Mouse (Mus musculus): ENCODE measurements around the gene Igll1. TPM values are rescaled to one million over a fixed set of nuclear protein-coding genes. Genes with fewer than 3 reads are reported as not detected.

Gene Igll1
- polyA plus RNA-seq (2014; fragmentation: Nextera tagmentation; extraction: Ambion mirVana): 0.41 and 0.59 TPM in 2 replicates

DNA sequence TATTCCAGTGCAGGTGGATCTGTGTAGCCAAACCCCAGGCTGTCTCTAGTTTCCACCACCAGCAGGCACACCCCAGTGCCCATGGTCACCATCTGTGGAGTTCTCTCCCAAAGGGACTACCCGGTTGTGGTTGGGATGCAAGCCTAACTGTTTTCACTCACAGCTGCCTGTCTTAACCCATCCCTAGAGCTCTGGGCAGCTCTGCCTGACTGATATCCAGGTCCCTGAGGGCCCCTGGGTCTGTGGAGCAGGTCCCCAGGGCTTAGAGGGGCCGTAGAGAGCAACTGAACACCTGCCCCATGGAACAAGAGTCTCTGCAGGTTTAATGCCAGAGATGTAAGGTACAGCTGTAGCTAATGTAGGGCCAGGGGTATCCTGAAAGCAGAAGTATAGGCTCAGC is at the start of gene Igll1:
TSS of gene Igll1 (minus strand) at position 8 of the 400 bp plus-strand sequence.
- 75% methylated on average over 2 of the region's 2 CpGs for WGBS
- no peaks in the 10 kb centered on the region for H3K9me3 ChIP-seq (ENCODE audit: control insufficient read depth, low read depth, low read length)

DNA sequence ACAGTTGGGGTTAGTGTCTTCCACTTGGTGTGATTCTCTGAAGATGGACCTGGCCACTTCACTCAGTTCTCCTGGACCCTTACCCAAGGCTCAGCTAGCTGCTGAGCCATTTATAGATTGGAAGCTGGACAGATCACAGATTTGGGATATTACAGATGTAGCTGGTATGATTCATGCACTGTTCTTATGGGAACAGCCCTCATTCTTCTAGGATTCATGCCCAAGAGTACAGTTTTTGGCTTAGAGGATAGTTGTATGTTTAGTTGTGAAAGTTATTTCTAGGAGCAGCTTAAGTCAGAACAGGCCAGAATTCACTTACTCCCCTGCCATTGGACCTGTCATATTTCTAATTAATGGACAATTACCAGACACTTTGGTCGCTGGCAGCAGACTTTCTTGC is 49.7 kb upstream of the Igll1 start:
- Histone ChIP-seq H3K27me3 (ENCODE audit: control insufficient read depth, insufficient read depth, low read length) (no peaks in the 10 kb centered on the region), H3K36me3 (ENCODE audit: control insufficient read depth, insufficient read depth, low read length) (peaks cover 49% of the 10 kb centered on the region), H3K9ac (replicated peaks; ENCODE audit: low read depth, low read length) (no peak overlapping the region), H3K27ac (ENCODE audit: low read length) (no peak overlapping the region), H3K4me1 (ENCODE audit: control insufficient read depth, insufficient read depth, low read length) (no peaks in the 10 kb centered on the region), H3K4me2 (replicated peaks; ENCODE audit: low read depth, low read length) (no peak overlapping the region), H3K9me3 (ENCODE audit: control insufficient read depth, low read depth, low read length) (no peaks in the 10 kb centered on the region), H3K4me3 (ENCODE audit: low read depth, low read length) (no peak overlapping the region)
- 45% methylated on average over 1 of the region's 1 CpGs for WGBS
- no peak for ATAC-seq (ENCODE audit: insufficient number of reproducible peaks, insufficient read depth, low FRiP score, low read depth)

More for the DNA sequence above, at the start of gene Igll1:
- H3K27me3 ChIP-seq (ENCODE audit: control insufficient read depth, insufficient read depth, low read length): no peaks in the 10 kb centered on the region
- ATAC-seq (ENCODE audit: insufficient number of reproducible peaks, insufficient read depth, low FRiP score, low read depth): no peak
- no peaks in the 10 kb centered on the region for H3K36me3 ChIP-seq (ENCODE audit: control insufficient read depth, insufficient read depth, low read length)
- H3K4me3 ChIP-seq (ENCODE audit: low read depth, low read length): no peak within 1 kb of the TSS
- no peak within 1 kb of the TSS for H3K4me2 ChIP-seq (replicated peaks; ENCODE audit: low read depth, low read length)
- no peak within 1 kb of the TSS for H3K27ac ChIP-seq (ENCODE audit: low read length)
- no peak within 1 kb of the TSS for H3K9ac ChIP-seq (replicated peaks; ENCODE audit: low read depth, low read length)
- H3K4me1 ChIP-seq (ENCODE audit: control insufficient read depth, insufficient read depth, low read length): 0 out of 2 replicates have a peak, but pooled peaks cover 5% of the 10 kb centered on the region

DNA sequence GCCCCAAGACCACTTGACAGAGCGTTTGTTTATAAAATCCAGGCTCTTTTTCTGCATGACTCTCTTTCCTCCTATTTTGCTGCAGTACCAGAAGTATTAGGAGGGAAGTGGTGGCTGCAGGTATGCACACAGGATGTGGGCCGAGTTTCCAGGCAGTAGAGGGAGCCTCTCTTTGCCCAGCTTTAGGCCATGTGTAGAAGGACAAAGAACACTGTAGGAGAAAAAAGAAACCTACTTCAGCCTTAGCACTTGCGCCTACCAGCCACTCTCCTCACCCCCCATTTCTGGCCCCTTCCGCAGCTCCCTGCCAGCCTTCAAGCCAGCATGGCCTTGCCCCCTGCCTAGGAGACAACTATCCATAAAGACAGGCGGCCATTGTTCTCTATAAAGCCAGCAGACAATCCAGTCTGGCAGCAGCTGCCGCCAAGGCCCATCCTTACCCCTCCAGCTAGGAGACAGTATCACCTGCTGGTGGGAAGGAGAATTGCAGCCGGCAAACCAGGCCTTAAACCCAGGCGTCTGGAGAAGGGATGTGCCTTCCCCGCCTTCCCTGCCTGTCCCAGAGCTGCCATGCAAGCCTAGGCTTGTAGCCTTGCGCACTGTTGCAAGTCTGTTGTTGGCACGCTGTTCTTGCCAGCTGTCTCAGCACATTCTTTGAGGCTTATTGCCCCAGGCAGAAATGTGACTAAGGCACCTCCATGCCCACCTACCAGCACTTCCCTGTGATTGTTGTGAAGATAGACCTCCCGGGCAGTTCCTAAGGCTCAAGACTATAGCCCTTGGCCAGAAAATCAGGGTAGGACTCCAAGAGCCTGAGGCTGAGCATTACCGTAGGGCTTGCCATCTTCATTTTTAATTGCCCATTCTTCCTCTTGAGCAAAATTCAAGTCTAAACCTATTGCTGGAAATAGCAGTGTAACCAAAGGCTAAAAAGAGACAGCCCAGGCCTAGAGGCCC is 48.1 kb upstream of the Igll1 start:
- H3K9ac ChIP-seq (replicated peaks; ENCODE audit: low read depth, low read length): no peak overlapping the region
- peaks cover 36% of the 10 kb centered on the region for H3K36me3 ChIP-seq (ENCODE audit: control insufficient read depth, insufficient read depth, low read length)

DNA sequence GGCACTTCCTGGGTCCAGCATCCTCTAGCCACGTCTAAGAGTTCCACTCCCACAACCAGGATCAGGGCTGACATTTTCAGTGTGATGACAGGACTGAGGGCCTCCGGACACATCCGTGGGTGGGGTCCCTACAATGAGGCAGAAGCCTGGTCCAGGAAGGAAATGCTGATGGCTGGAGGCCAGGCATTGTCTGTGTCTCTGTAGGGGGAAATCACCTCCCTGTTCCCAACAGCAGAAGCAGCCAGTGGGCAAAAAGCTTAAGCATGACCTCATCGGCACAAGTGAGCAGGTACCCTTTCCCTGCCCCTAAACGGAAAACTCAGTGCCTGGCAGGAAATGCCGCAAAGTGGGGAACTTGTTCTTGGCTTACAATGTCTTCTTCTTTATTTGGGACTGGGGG is 44.0 kb upstream of the Igll1 start:
- no peaks in the 10 kb centered on the region for H3K9me3 ChIP-seq (ENCODE audit: control insufficient read depth, low read depth, low read length)
- WGBS: 76% methylated on average over 6 of the region's 6 CpGs
- no peak overlapping the region for H3K4me2 ChIP-seq (replicated peaks; ENCODE audit: low read depth, low read length)
- H3K9ac ChIP-seq (replicated peaks; ENCODE audit: low read depth, low read length): no peak overlapping the region
- H3K36me3 ChIP-seq (ENCODE audit: control insufficient read depth, insufficient read depth, low read length): peaks cover 25% of the 10 kb centered on the region
- H3K27ac ChIP-seq (ENCODE audit: low read length): no peak overlapping the region
- no peaks in the 10 kb centered on the region for H3K27me3 ChIP-seq (ENCODE audit: control insufficient read depth, insufficient read depth, low read length)
- no peaks in the 10 kb centered on the region for H3K4me1 ChIP-seq (ENCODE audit: control insufficient read depth, insufficient read depth, low read length)
- no peak overlapping the region for H3K4me3 ChIP-seq (ENCODE audit: low read depth, low read length)
- no peak for ATAC-seq (ENCODE audit: insufficient number of reproducible peaks, insufficient read depth, low FRiP score, low read depth)

More for the DNA sequence above, 48.1 kb upstream of the Igll1 start:
- no peak overlapping the region for H3K4me2 ChIP-seq (replicated peaks; ENCODE audit: low read depth, low read length)
- H3K9me3 ChIP-seq (ENCODE audit: control insufficient read depth, low read depth, low read length): no peaks in the 10 kb centered on the region
- H3K4me1 ChIP-seq (ENCODE audit: control insufficient read depth, insufficient read depth, low read length): no peaks in the 10 kb centered on the region
- peak; percentile 79 for ATAC-seq (ENCODE audit: insufficient number of reproducible peaks, insufficient read depth, low FRiP score, low read depth)
- peak overlapping the region; percentile 58; the same call in 1 of the 2 replicates for H3K27ac ChIP-seq (ENCODE audit: low read length)
- H3K27me3 ChIP-seq (ENCODE audit: control insufficient read depth, insufficient read depth, low read length): no peaks in the 10 kb centered on the region
- H3K4me3 ChIP-seq (ENCODE audit: low read depth, low read length): no peak overlapping the region
- WGBS: 43% methylated on average over 13 of the region's 13 CpGs

DNA sequence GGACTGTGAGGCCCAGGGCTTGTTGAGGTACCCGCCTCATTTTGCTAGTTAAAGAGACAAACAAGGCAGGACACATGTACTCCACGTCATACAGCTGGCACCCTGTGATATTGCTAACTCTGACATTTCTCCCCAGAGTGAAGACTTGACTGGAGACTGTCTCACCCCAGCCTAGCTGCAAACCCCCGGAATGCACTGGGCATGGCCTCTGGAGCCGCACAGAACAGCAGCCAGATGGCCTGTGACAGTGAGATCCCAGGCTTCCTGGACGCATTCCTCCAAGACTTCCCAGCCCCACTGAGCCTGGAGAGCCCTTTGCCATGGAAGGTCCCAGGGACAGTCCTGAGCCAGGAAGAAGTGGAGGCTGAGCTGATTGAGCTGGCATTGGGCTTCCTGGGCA is 39.4 kb upstream of the Igll1 start:
- Histone ChIP-seq H3K4me2 (replicated peaks; ENCODE audit: low read depth, low read length) (no peak overlapping the region), H3K4me1 (ENCODE audit: control insufficient read depth, insufficient read depth, low read length) (no peaks in the 10 kb centered on the region), H3K36me3 (ENCODE audit: control insufficient read depth, insufficient read depth, low read length) (peaks cover 17% of the 10 kb centered on the region), H3K27ac (ENCODE audit: low read length) (no peak overlapping the region), H3K4me3 (ENCODE audit: low read depth, low read length) (no peak overlapping the region), H3K9ac (replicated peaks; ENCODE audit: low read depth, low read length) (no peak overlapping the region), H3K9me3 (ENCODE audit: control insufficient read depth, low read depth, low read length) (no peaks in the 10 kb centered on the region), H3K27me3 (ENCODE audit: control insufficient read depth, insufficient read depth, low read length) (no peaks in the 10 kb centered on the region)
- 84% methylated on average over 5 of the region's 5 CpGs for WGBS
- no peak for ATAC-seq (ENCODE audit: insufficient number of reproducible peaks, insufficient read depth, low FRiP score, low read depth)

DNA sequence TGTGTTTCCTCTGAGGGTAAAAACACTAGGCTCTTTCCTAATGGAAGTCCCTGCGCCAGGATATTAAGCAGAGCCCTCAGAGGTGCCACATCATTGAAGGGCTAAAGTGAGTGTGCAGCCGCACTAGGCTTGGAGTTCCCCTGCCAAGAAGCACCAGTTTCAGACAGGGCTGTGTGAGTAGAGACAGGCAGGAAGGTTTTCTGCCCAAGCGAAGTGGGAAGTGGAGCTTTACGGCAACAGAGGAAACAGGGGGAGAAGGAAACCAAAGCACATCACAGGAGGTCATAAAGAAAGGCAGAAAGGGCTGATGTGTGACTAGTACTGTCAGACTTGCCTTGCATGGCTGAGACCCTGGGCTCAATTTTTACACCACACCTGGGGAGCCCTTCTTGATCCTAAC is 38.5 kb upstream of the Igll1 start:
- Histone ChIP-seq H3K4me3 (ENCODE audit: low read depth, low read length) (no peak overlapping the region), H3K4me2 (replicated peaks; ENCODE audit: low read depth, low read length) (no peak overlapping the region), H3K27me3 (ENCODE audit: control insufficient read depth, insufficient read depth, low read length) (no peaks in the 10 kb centered on the region), H3K36me3 (ENCODE audit: control insufficient read depth, insufficient read depth, low read length) (peaks cover 17% of the 10 kb centered on the region), H3K4me1 (ENCODE audit: control insufficient read depth, insufficient read depth, low read length) (peaks cover 2% of the 10 kb centered on the region; the same call in 1 of the 2 replicates), H3K9me3 (ENCODE audit: control insufficient read depth, low read depth, low read length) (no peaks in the 10 kb centered on the region), H3K9ac (replicated peaks; ENCODE audit: low read depth, low read length) (no peak overlapping the region), H3K27ac (ENCODE audit: low read length) (no peak overlapping the region)
- no peak for ATAC-seq (ENCODE audit: insufficient number of reproducible peaks, insufficient read depth, low FRiP score, low read depth)
- WGBS: 77% methylated on average over 4 of the region's 4 CpGs

DNA sequence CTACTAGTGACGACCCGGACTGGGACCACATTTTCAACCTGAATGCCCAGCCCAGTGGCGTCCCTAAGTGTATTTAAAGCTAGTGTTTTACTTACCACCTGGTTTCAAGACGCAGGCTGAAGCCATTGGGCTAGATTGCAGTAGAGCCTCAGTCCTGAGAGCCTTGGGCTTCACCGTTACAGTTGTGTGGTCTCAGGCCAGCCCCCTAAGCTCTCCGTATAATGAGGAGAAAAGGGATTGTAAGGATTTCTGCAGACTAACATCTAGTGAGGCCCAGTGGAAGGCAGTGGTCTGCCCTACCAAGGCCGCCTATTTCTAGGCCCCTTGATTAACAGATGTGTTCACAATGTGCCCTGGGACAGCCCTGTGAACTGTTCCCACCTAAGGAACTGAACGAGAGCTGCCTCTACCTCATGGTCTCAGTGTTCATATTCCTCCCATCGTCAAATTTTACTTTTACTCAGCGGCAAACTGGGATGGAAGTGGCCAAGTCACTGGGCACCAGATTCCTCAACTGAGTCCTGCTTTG is 33.3 kb upstream of the Igll1 start:
- H3K9me3 ChIP-seq (ENCODE audit: control insufficient read depth, low read depth, low read length): no peaks in the 10 kb centered on the region
- H3K36me3 ChIP-seq (ENCODE audit: control insufficient read depth, insufficient read depth, low read length): peaks cover 11% of the 10 kb centered on the region
- no peak for ATAC-seq (ENCODE audit: insufficient number of reproducible peaks, insufficient read depth, low FRiP score, low read depth)
- H3K4me3 ChIP-seq (ENCODE audit: low read depth, low read length): peak overlapping the region; percentile 59
- H3K27me3 ChIP-seq (ENCODE audit: control insufficient read depth, insufficient read depth, low read length): no peaks in the 10 kb centered on the region
- 25% methylated on average over 10 of the region's 10 CpGs for WGBS
- H3K4me1 ChIP-seq (ENCODE audit: control insufficient read depth, insufficient read depth, low read length): peaks cover 6% of the 10 kb centered on the region; the same call in 1 of the 2 replicates
- H3K27ac ChIP-seq (ENCODE audit: low read length): peak overlapping the region; percentile 58; the same call in 1 of the 2 replicates
- H3K4me2 ChIP-seq (replicated peaks; ENCODE audit: low read depth, low read length): peak overlapping the region; percentile 89
- H3K9ac ChIP-seq (replicated peaks; ENCODE audit: low read depth, low read length): peak overlapping the region; percentile 71

DNA sequence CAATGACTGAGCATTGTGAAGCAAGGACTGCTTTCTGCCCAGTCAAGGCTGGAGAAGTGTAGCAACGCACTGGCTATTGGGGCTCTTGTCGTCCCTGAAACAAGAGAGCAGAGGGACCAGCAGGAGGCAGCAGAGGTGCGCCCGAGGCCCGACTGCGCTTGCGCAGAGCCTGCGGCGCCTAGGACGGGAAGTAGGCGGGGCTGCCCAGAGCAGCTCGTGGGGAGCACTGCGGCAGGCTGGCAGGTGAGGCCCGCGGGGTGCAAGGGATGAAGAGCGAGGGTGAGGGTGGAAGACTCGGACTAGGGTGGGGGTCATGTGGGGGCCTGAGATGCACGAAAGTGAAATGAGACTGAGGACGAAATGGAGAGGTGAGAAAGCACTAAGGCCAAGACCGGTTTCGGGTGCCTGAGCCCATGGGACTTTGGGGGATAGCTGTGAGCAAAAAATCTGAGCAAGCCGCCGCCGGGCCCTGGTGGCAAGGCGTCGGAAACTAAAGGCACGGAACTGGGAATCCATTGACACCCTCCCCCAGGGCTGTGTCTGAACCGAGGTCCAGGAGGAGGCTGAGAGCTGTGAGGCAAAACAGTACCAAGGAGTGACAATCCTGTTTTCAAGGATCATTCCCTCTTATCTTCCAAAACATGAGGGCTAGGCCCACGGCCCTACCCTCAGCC is 32.7 kb upstream of the Igll1 start, which contains the start of gene Ppm1f:
TSS of gene Ppm1f (plus strand) at position 88 of the 674 bp plus-strand sequence.
- H3K9ac ChIP-seq (replicated peaks; ENCODE audit: low read depth, low read length): peak within 1 kb of the TSS; percentile 71
- WGBS: under 1% methylated on average over 29 of the region's 29 CpGs
- peak within 1 kb of the TSS; percentile 58; the same call in 1 of the 2 replicates for H3K27ac ChIP-seq (ENCODE audit: low read length)

More for the DNA sequence above, 32.7 kb upstream of the Igll1 start, which contains the start of gene Ppm1f:
- Histone ChIP-seq H3K9me3 (ENCODE audit: control insufficient read depth, low read depth, low read length) (no peaks in the 10 kb centered on the region), H3K4me3 (ENCODE audit: low read depth, low read length) (peak within 1 kb of the TSS; percentile 59), H3K27me3 (ENCODE audit: control insufficient read depth, insufficient read depth, low read length) (no peaks in the 10 kb centered on the region), H3K4me1 (ENCODE audit: control insufficient read depth, insufficient read depth, low read length) (peaks cover 6% of the 10 kb centered on the region; the same call in 1 of the 2 replicates), H3K4me2 (replicated peaks; ENCODE audit: low read depth, low read length) (peak within 1 kb of the TSS; percentile 89), H3K36me3 (ENCODE audit: control insufficient read depth, insufficient read depth, low read length) (peaks cover 17% of the 10 kb centered on the region)
- peak; percentile 90 for ATAC-seq (ENCODE audit: insufficient number of reproducible peaks, insufficient read depth, low FRiP score, low read depth)

All from stomach, embryonic 14.5 days (tissue).